Mouse (Mus musculus) stomach, embryonic 16.5 days (tissue): ENCODE data around the gene Smyd4. TPM values are rescaled to one million over a fixed set of nuclear protein-coding genes. Genes with fewer than 3 reads are reported as not detected.

Source experiments
- ATAC-seq: fragments of 200-750 bp; cut with Nextera tagmentation; 2 replicates; pipeline ENCODE4 v1.8.0; 2017; ENCODE audit warnings: moderate number of reproducible peaks, moderate TSS enrichment; ENCODE audit not compliant: insufficient read depth, low FRiP score
- H3K27ac ChIP-seq: fragments of 300-500 bp; sonication (generic); 2 replicates; pipeline ENCODE4 v1.5.1; 2014; ENCODE audit warnings: low read length
- H3K27me3 ChIP-seq: fragments of 300-500 bp; sonication (generic); 2 replicates; pipeline ENCODE4 v1.6.1; 2014; ENCODE audit warnings: low read length, control low read depth, mixed read lengths; ENCODE audit not compliant: control insufficient read depth, insufficient read depth
- H3K36me3 ChIP-seq: fragments of 300-500 bp; sonication (generic); 2 replicates; pipeline ENCODE4 v1.6.1; 2014; ENCODE audit warnings: low read length; ENCODE audit not compliant: control insufficient read depth, insufficient read depth
- H3K4me1 ChIP-seq: fragments of 300-500 bp; sonication (generic); 2 replicates; pipeline ENCODE4 v1.6.1; 2014; ENCODE audit warnings: low read length, control low read depth, mixed read lengths; ENCODE audit not compliant: control insufficient read depth, insufficient read depth
- H3K4me2 ChIP-seq: fragments of 300-500 bp; sonication (generic); 2 replicates; pipeline ENCODE4 v1.6.1; 2014; ENCODE audit warnings: low read depth, low read length, mixed read lengths
- H3K4me3 ChIP-seq: fragments of 300-500 bp; sonication (generic); replicated peaks from 2 replicates; pipeline ENCODE4 v1.5.1; 2014; ENCODE audit warnings: mild to moderate bottlenecking, low read length
- H3K9ac ChIP-seq: fragments of 300-500 bp; sonication (generic); 2 replicates; pipeline ENCODE4 v1.6.1; 2014; ENCODE audit warnings: low read length
- H3K9me3 ChIP-seq: fragments of 300-500 bp; sonication (generic); replicated peaks from 2 replicates; pipeline ENCODE4 v1.6.1; 2016; ENCODE audit warnings: low read length, control low read depth; ENCODE audit not compliant: control insufficient read depth
- WGBS: fragments of 180-500 bp; shearing (Covaris S2); extraction: QIAGEN DNeasy Blood & Tissue Kit; methylation state at CpG from one replicate; pipeline ENCODE4 v1.1.7; 2014; 5-methylcytosine and 5-hydroxymethylcytosine counted together
- polyA plus RNA-seq: library from polyadenylated mRNA; unstranded; fragments of >200 nt; fragmentation: Nextera tagmentation; extraction: Ambion mirVana; gene quantifications from 2 replicates; pipeline ENCODE4 v1.2.1, GENCODE M21; 2015

Smyd4 gene
- polyA plus RNA-seq: 8.1 and 9.8 TPM in 2 replicates

- Histone ChIP-seq H3K36me3 (no peaks in the 10 kb centered on the region), H3K4me1 (peaks cover 32% of the 10 kb centered on the region), H3K4me2 (peak within 1 kb of the TSS; percentile 83), H3K9ac (peak within 1 kb of the TSS; percentile 83), H3K27me3 (no peaks in the 10 kb centered on the region), H3K9me3 (no peaks in the 10 kb centered on the region), H3K27ac (peak within 1 kb of the TSS; percentile 70), H3K4me3 (peak within 1 kb of the TSS; percentile 74)
- ATAC-seq: peak; percentile 100
- WGBS: under 1% methylated on average over 56 of the region's 56 CpGs
These were observed at the start of gene Smyd4, which contains the start of gene Rpa1 for GRCm38 (mm10) chr11:75348199-75348889. Gene Smyd4, plus strand, starts transcription at chr11:75348433. Gene Rpa1, minus strand, starts transcription at chr11:75348324.

GRCm38 (mm10) chr11:75298491-75298890, 49.7 kb upstream of the Smyd4 start:
- WGBS: 46% methylated on average over 11 of the region's 11 CpGs
- no peaks in the 10 kb centered on the region for H3K27me3 ChIP-seq
- H3K9me3 ChIP-seq: no peaks in the 10 kb centered on the region
- peaks cover 11% of the 10 kb centered on the region for H3K4me1 ChIP-seq
- H3K9ac ChIP-seq: no peak overlapping the region
- H3K4me2 ChIP-seq: no peak overlapping the region
- no peak overlapping the region for H3K4me3 ChIP-seq
- H3K27ac ChIP-seq: no peak overlapping the region
- peaks cover 5% of the 10 kb centered on the region for H3K36me3 ChIP-seq
- no peak for ATAC-seq

DNA sequence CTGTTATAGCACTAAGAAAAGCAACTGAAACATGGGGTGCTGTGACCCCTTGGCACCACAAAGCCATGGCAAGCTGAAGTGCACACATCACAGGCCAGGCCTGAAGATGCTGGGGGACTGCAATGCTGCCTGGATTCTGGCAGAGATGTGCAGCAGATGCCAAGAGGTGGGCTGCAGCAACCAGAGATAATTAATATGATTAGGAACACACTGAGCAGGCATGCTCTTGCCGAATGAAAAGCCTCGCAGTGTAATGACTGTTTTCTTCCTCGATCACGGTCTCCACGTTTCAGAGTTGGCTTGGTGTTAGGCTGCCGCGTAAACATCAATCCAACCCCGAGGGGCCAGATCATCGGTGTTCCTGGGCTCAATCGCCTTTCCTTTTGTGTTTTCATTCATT, 48.4 kb upstream of the Smyd4 start:
- Histone ChIP-seq H3K27me3 (no peaks in the 10 kb centered on the region), H3K9ac (no peak overlapping the region), H3K9me3 (no peaks in the 10 kb centered on the region), H3K4me2 (no peak overlapping the region), H3K4me1 (0 out of 2 replicates have a peak, but pooled peaks cover 4% of the 10 kb centered on the region), H3K4me3 (no peak overlapping the region), H3K36me3 (peaks cover 5% of the 10 kb centered on the region), H3K27ac (no peak overlapping the region)
- WGBS: 85% methylated on average over 10 of the region's 10 CpGs
- no peak for ATAC-seq

DNA sequence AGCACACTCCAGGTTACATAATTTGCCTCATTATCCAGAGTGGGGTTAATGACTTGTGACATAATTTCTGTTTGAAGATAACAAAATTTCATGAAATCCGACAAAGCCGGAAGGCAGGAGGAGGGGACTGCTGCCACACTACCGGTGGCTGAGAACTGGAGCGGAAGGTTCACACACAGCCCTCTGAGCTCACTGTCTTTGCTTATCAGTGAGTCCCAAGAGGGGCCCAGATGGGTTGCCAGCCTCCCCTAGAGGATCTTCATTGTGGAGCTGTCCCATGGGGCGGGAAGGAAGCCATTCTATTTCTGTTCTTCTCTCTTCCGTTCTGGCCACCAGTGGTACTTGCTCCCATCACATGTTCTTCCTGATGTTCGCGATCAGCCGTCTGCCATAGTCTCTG, 47.3 kb upstream of the Smyd4 start:
- WGBS: 83% methylated on average over 9 of the region's 9 CpGs
- ATAC-seq: no peak
- Histone ChIP-seq H3K36me3 (peaks cover 11% of the 10 kb centered on the region), H3K9me3 (no peaks in the 10 kb centered on the region), H3K4me3 (no peak overlapping the region), H3K4me2 (no peak overlapping the region), H3K9ac (no peak overlapping the region), H3K27me3 (no peaks in the 10 kb centered on the region), H3K27ac (no peak overlapping the region), H3K4me1 (0 out of 2 replicates have a peak, but pooled peaks cover 4% of the 10 kb centered on the region)

GRCm38 (mm10) chr11:75304797-75305196, 43.4 kb upstream of the Smyd4 start:
- no peak for ATAC-seq
- Histone ChIP-seq H3K27ac (no peak overlapping the region), H3K9me3 (no peaks in the 10 kb centered on the region), H3K4me3 (no peak overlapping the region), H3K9ac (no peak overlapping the region), H3K36me3 (peaks cover 26% of the 10 kb centered on the region), H3K4me1 (no peaks in the 10 kb centered on the region), H3K27me3 (no peaks in the 10 kb centered on the region), H3K4me2 (no peak overlapping the region)
- 78% methylated on average over 9 of the region's 9 CpGs for WGBS

GRCm38 (mm10) chr11:75308650-75309049, 39.6 kb upstream of the Smyd4 start:
- Histone ChIP-seq H3K9me3 (no peaks in the 10 kb centered on the region), H3K4me2 (no peak overlapping the region), H3K27ac (no peak overlapping the region), H3K4me1 (no peaks in the 10 kb centered on the region), H3K9ac (no peak overlapping the region), H3K4me3 (no peak overlapping the region), H3K36me3 (peaks cover 28% of the 10 kb centered on the region; the same call in 1 of the 2 replicates), H3K27me3 (no peaks in the 10 kb centered on the region)
- ATAC-seq: no peak
- WGBS: 79% methylated on average over 4 of the region's 4 CpGs

GRCm38 (mm10) chr11:75310813-75311212, 37.4 kb upstream of the Smyd4 start:
- H3K36me3 ChIP-seq: peaks cover 27% of the 10 kb centered on the region
- H3K27ac ChIP-seq: no peak overlapping the region
- no peak for ATAC-seq
- H3K9ac ChIP-seq: no peak overlapping the region
- H3K4me2 ChIP-seq: no peak overlapping the region
- no peaks in the 10 kb centered on the region for H3K9me3 ChIP-seq
- WGBS: 86% methylated on average over 8 of the region's 8 CpGs
- H3K4me3 ChIP-seq: no peak overlapping the region
- H3K27me3 ChIP-seq: no peaks in the 10 kb centered on the region
- H3K4me1 ChIP-seq: no peaks in the 10 kb centered on the region

- no peak overlapping the region for H3K9ac ChIP-seq
- ATAC-seq: no peak
These were observed 36.5 kb upstream of the Smyd4 start for GRCm38 (mm10) chr11:75311751-75312150.

GRCm38 (mm10) chr11:75313834-75314233, 34.4 kb upstream of the Smyd4 start:
- WGBS: 86% methylated on average over 8 of the region's 8 CpGs
- H3K27me3 ChIP-seq: no peaks in the 10 kb centered on the region
- H3K4me3 ChIP-seq: no peak overlapping the region
- H3K27ac ChIP-seq: no peak overlapping the region
- no peak overlapping the region for H3K9ac ChIP-seq
- H3K9me3 ChIP-seq: no peaks in the 10 kb centered on the region
- H3K36me3 ChIP-seq: peaks cover 11% of the 10 kb centered on the region
- H3K4me1 ChIP-seq: 0 out of 2 replicates have a peak, but pooled peaks cover 5% of the 10 kb centered on the region
- no peak for ATAC-seq
- no peak overlapping the region for H3K4me2 ChIP-seq

More at GRCm38 (mm10) chr11:75311751-75312150, 36.5 kb upstream of the Smyd4 start:
- Histone ChIP-seq H3K4me3 (no peak overlapping the region), H3K36me3 (peaks cover 19% of the 10 kb centered on the region), H3K4me1 (no peaks in the 10 kb centered on the region), H3K4me2 (no peak overlapping the region), H3K9me3 (no peaks in the 10 kb centered on the region), H3K27ac (no peak overlapping the region), H3K27me3 (no peaks in the 10 kb centered on the region)
- WGBS: 87% methylated on average over 6 of the region's 6 CpGs
